Mouse (Mus musculus) lung, embryonic 14.5 days (tissue): ENCODE measurements at regions not wholly inside any gene's neighbourhood (a gene's known extent, or its start where the extent isn't known, plus 50 kb on each side); places are given as distances from the start of the nearest gene placed in this dataset.

Experiments used
- ATAC-seq: fragments of 200-750 bp; cut with Nextera tagmentation; 2 replicates; pipeline ENCODE4 v1.8.0; 2017; ENCODE audit warnings: mild to moderate bottlenecking, moderate TSS enrichment, moderate library complexity; ENCODE audit not compliant: insufficient read depth
- DNase-seq: peaks from one replicate; pipeline ENCODE4 v3.0.0-alpha.2; 2015
- H3K27ac ChIP-seq: fragments of 300-500 bp; sonication (generic); 2 replicates; pipeline ENCODE4 v1.5.1; 2014; ENCODE audit warnings: low read depth, mild to moderate bottlenecking, moderate library complexity
- H3K27me3 ChIP-seq: fragments of 300-500 bp; sonication (generic); 2 replicates; pipeline ENCODE4 v1.6.1; 2014; ENCODE audit warnings: low read length, control low read depth; ENCODE audit not compliant: insufficient read depth
- H3K36me3 ChIP-seq: fragments of 300-500 bp; sonication (generic); 2 replicates; pipeline ENCODE4 v1.6.1; 2014; ENCODE audit warnings: control low read depth; ENCODE audit not compliant: insufficient read depth
- H3K4me1 ChIP-seq: fragments of 300-500 bp; sonication (generic); 2 replicates; pipeline ENCODE4 v1.6.1; 2014; ENCODE audit warnings: antibody characterized with exemption, control low read depth; ENCODE audit not compliant: insufficient read depth
- H3K4me2 ChIP-seq: fragments of 300-500 bp; sonication (generic); 2 replicates; pipeline ENCODE4 v1.6.1; 2014; ENCODE audit warnings: mild to moderate bottlenecking
- H3K4me3 ChIP-seq: fragments of 300-500 bp; sonication (generic); 2 replicates; pipeline ENCODE4 v1.5.1; 2014; ENCODE audit warnings: low read depth, low read length
- H3K9ac ChIP-seq: fragments of 300-500 bp; sonication (generic); 2 replicates; pipeline ENCODE4 v1.6.1; 2014
- H3K9me3 ChIP-seq: fragments of 300-500 bp; sonication (generic); 2 replicates; pipeline ENCODE4 v1.6.1; 2016; ENCODE audit warnings: low read depth, low read length, control low read depth
- CTCF ChIP-seq: IDR thresholded peaks from 2 replicates; pipeline ENCODE4 v1.5.1; 2016; ENCODE audit warnings: antibody characterized with exemption, low read depth
- WGBS: fragments of 180-500 bp; shearing (Covaris S2); extraction: QIAGEN DNeasy Blood & Tissue Kit; methylation state at CpG from one replicate; pipeline ENCODE4 v1.1.7; 2014; 5-methylcytosine and 5-hydroxymethylcytosine counted together

- 77% methylated on average over 4 of the region's 4 CpGs for WGBS
- no peaks in the 10 kb centered on the region for H3K4me1 ChIP-seq
- no peaks in the 10 kb centered on the region for H3K9me3 ChIP-seq
- no peak overlapping the region for H3K4me3 ChIP-seq
- H3K9ac ChIP-seq = no peak overlapping the region
- no peak for TF ChIP-seq CTCF
- no peaks in the 10 kb centered on the region for H3K27me3 ChIP-seq
- DNase-seq (no peak), ATAC-seq (no peak)
- no peak overlapping the region for H3K4me2 ChIP-seq
- H3K27ac ChIP-seq = no peak overlapping the region
- H3K36me3 ChIP-seq = no peaks in the 10 kb centered on the region
Observed at GRCm38 (mm10) chr15:38579481-38579880, 1154.1 kb downstream of the 4930447A16Rik start.

GRCm38 (mm10) chr15:38583500-38583899 is 1158.1 kb downstream of the 4930447A16Rik start:
- Histone ChIP-seq H3K4me3 (no peak overlapping the region), H3K9me3 (no peaks in the 10 kb centered on the region), H3K4me2 (no peak overlapping the region), H3K36me3 (no peaks in the 10 kb centered on the region), H3K27ac (no peak overlapping the region), H3K27me3 (no peaks in the 10 kb centered on the region), H3K9ac (no peak overlapping the region), H3K4me1 (no peaks in the 10 kb centered on the region)
- no peak for TF ChIP-seq CTCF
- ATAC-seq = no peak
- no peak for DNase-seq
- 55% methylated on average over 5 of the region's 5 CpGs for WGBS

- no peak overlapping the region for H3K27ac ChIP-seq
- TF ChIP-seq CTCF = no peak
- ATAC-seq = no peak
- H3K9me3 ChIP-seq = no peaks in the 10 kb centered on the region
- peak; percentile 33 for DNase-seq
- H3K9ac ChIP-seq = no peak overlapping the region
- 55% methylated on average over 6 of the region's 6 CpGs for WGBS
- no peak overlapping the region for H3K4me2 ChIP-seq
- no peak overlapping the region for H3K4me3 ChIP-seq
- H3K27me3 ChIP-seq = no peaks in the 10 kb centered on the region
- H3K36me3 ChIP-seq = no peaks in the 10 kb centered on the region
- H3K4me1 ChIP-seq = no peaks in the 10 kb centered on the region
Observed at GRCm38 (mm10) chr15:38584425-38584824, 1159.1 kb downstream of the 4930447A16Rik start.

GRCm38 (mm10) chr15:38585610-38586009 is 1160.3 kb downstream of the 4930447A16Rik start:
- no peak overlapping the region for H3K4me3 ChIP-seq
- ATAC-seq (no peak), DNase-seq (no peak)
- no peaks in the 10 kb centered on the region for H3K9me3 ChIP-seq
- no peaks in the 10 kb centered on the region for H3K27me3 ChIP-seq
- H3K36me3 ChIP-seq = no peaks in the 10 kb centered on the region
- no peak for TF ChIP-seq CTCF
- WGBS = 77% methylated on average over 4 of the region's 4 CpGs
- no peaks in the 10 kb centered on the region for H3K4me1 ChIP-seq
- no peak overlapping the region for H3K9ac ChIP-seq
- H3K4me2 ChIP-seq = no peak overlapping the region
- H3K27ac ChIP-seq = no peak overlapping the region

- Histone ChIP-seq H3K9ac (no peak overlapping the region), H3K4me2 (no peak overlapping the region)
- ATAC-seq = no peak
Observed at GRCm38 (mm10) chr15:38586594-38586993, 1161.2 kb downstream of the 4930447A16Rik start.

GRCm38 (mm10) chr15:38588268-38588667 is 1162.9 kb downstream of the 4930447A16Rik start:
- no peak overlapping the region for H3K4me3 ChIP-seq
- no peaks in the 10 kb centered on the region for H3K4me1 ChIP-seq
- no peak overlapping the region for H3K4me2 ChIP-seq
- H3K9ac ChIP-seq = no peak overlapping the region
- 0 out of 2 replicates have a peak, but pooled peaks cover 4% of the 10 kb centered on the region for H3K9me3 ChIP-seq
- no peak for ATAC-seq
- no peaks in the 10 kb centered on the region for H3K36me3 ChIP-seq
- no peak overlapping the region for H3K27ac ChIP-seq
- no peaks in the 10 kb centered on the region for H3K27me3 ChIP-seq
- DNase-seq = no peak
- WGBS = 52% methylated on average over 5 of the region's 5 CpGs
- TF ChIP-seq CTCF = no peak

More at GRCm38 (mm10) chr15:38586594-38586993, 1161.2 kb downstream of the 4930447A16Rik start:
- Histone ChIP-seq H3K4me1 (no peaks in the 10 kb centered on the region), H3K27ac (no peak overlapping the region), H3K4me3 (no peak overlapping the region), H3K36me3 (no peaks in the 10 kb centered on the region), H3K9me3 (no peaks in the 10 kb centered on the region), H3K27me3 (no peaks in the 10 kb centered on the region)
- TF ChIP-seq CTCF = no peak
- no peak for DNase-seq
- 56% methylated on average over 10 of the region's 10 CpGs for WGBS

GRCm38 (mm10) chr15:38589010-38589409 is 1163.7 kb downstream of the 4930447A16Rik start:
- WGBS = 67% methylated on average over 2 of the region's 2 CpGs
- H3K27me3 ChIP-seq = no peaks in the 10 kb centered on the region
- no peak for ATAC-seq

GRCm38 (mm10) chr15:38589675-38590074 is 1164.3 kb downstream of the 4930447A16Rik start:
- no peak for ATAC-seq
- TF ChIP-seq CTCF = no peak
- H3K27ac ChIP-seq = no peak overlapping the region
- H3K27me3 ChIP-seq = no peaks in the 10 kb centered on the region
- H3K4me2 ChIP-seq = no peak overlapping the region
- no peak overlapping the region for H3K4me3 ChIP-seq
- peak; percentile 10 for DNase-seq
- no peak overlapping the region for H3K9ac ChIP-seq
- no peaks in the 10 kb centered on the region; the same call in 1 of the 2 replicates for H3K4me1 ChIP-seq
- WGBS = 69% methylated on average over 5 of the region's 5 CpGs
- H3K9me3 ChIP-seq = 0 out of 2 replicates have a peak, but pooled peaks cover 4% of the 10 kb centered on the region
- H3K36me3 ChIP-seq = no peaks in the 10 kb centered on the region

More at GRCm38 (mm10) chr15:38589010-38589409, 1163.7 kb downstream of the 4930447A16Rik start:
- Histone ChIP-seq H3K9me3 (0 out of 2 replicates have a peak, but pooled peaks cover 4% of the 10 kb centered on the region), H3K27ac (no peak overlapping the region), H3K9ac (no peak overlapping the region), H3K36me3 (no peaks in the 10 kb centered on the region), H3K4me2 (no peak overlapping the region), H3K4me1 (no peaks in the 10 kb centered on the region), H3K4me3 (no peak overlapping the region)
- no peak for TF ChIP-seq CTCF
- DNase-seq = no peak
